Mouse (Mus musculus): ENCODE data around the gene Slc22a4. TPM values are rescaled to one million over a fixed set of nuclear protein-coding genes. Genes with fewer than 3 reads are reported as not detected.
A peak's percentile ranks its signal among the peaks of the same experiment; 100 is the strongest.

The Slc22a4 gene
- polyA plus RNA-seq, 1 experiment: 1.3 TPM

DNA sequence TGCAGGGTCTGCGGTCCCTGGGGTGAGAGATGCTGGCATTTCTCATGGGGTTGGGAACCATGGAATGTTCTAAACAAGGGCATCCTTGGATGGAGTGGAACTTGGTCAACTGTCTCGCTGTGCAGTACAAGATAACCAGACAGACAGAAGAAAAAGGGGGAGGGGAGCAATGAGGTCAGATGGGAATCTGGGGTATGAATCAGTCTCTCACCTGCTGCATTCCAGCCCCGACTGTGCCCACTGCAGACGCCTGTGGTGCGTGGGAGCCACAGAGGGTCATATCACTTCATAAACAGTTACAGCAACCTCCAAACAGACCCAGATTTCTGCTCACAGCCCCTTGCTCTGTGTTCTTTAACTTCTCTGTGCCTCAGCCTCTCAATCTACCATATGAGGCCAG is 38.5 kb upstream of the Slc22a4 start:
- TF ChIP-seq CTCF (IDR thresholded peaks at IDR 0.05; ENCODE audit: insufficient read depth, low read length): no peak
- no peak for TF ChIP-seq POLR2A (IDR thresholded peaks at IDR 0.05; ENCODE audit: borderline replicate concordance, extremely low read depth, low read depth, low read length)
- H3K4me3 ChIP-seq (replicated peaks; ENCODE audit: extremely low read depth, low read depth, low read length): no peak overlapping the region
- peaks cover 6% of the 10 kb centered on the region for H3K4me1 ChIP-seq (ENCODE audit: control insufficient read depth, insufficient read depth, low read length)
- DNase-seq: no peak
- 74% methylated on average over 5 of the region's 5 CpGs for WGBS

GRCm38 (mm10) chr11:54065915-54066178 is 38.0 kb upstream of the Slc22a4 start:
- DNase-seq: no peak
- peaks cover 6% of the 10 kb centered on the region for H3K4me1 ChIP-seq (ENCODE audit: control insufficient read depth, insufficient read depth, low read length)
- H3K4me3 ChIP-seq (replicated peaks; ENCODE audit: extremely low read depth, low read depth, low read length): no peak overlapping the region
- TF ChIP-seq POLR2A (IDR thresholded peaks at IDR 0.05; ENCODE audit: borderline replicate concordance, extremely low read depth, low read depth, low read length): no peak
- no peak for TF ChIP-seq CTCF (IDR thresholded peaks at IDR 0.05; ENCODE audit: insufficient read depth, low read length)
- 48% methylated on average over 4 of the region's 4 CpGs for WGBS

DNA sequence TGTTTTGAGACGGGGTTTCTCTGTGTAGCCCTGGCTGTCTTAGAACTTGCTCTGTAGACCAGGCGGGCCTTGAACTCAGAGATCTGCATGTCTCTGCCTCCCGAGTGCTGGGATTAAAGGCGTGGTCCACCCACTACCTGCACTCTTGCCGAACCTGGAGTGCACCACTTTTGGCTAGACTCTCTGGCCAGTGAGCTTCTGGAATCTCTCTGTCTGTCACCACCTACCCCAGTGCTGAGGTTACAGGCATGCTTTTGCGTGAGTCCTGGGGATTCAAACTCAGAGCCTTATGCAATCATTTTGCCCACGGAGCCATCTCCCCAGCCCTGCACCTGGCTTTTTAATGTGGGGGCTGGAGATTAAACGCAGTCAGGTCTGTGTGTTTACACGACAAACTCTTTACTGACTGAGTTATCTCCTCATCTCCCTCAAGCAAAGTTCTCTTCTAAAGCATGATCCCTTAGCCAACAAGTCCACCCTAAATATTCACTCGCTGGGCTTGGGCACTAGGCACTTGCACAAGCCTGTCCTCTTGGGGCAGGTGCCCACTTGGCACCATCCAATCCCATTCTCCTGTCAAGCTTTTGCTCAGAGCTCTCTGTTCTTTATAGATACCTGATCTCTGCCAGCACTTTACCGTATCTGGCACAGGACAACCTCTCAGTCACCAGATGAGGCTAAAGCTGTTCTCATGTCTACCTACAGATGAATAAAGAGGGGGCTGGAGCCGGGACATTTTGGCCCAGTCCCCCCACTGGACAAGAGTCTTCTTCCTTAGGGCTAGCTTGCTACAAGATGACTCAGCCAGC is 37.4 kb upstream of the Slc22a4 start:
- no peak overlapping the region for H3K4me3 ChIP-seq (replicated peaks; ENCODE audit: extremely low read depth, low read depth, low read length)
- 71% methylated on average over 12 of the region's 12 CpGs for WGBS
- H3K4me1 ChIP-seq (ENCODE audit: control insufficient read depth, insufficient read depth, low read length): peaks cover 9% of the 10 kb centered on the region
- DNase-seq: no peak
- TF ChIP-seq CTCF (IDR thresholded peaks at IDR 0.05; ENCODE audit: insufficient read depth, low read length) (no peak), POLR2A (IDR thresholded peaks at IDR 0.05; ENCODE audit: borderline replicate concordance, extremely low read depth, low read depth, low read length) (no peak)

DNA sequence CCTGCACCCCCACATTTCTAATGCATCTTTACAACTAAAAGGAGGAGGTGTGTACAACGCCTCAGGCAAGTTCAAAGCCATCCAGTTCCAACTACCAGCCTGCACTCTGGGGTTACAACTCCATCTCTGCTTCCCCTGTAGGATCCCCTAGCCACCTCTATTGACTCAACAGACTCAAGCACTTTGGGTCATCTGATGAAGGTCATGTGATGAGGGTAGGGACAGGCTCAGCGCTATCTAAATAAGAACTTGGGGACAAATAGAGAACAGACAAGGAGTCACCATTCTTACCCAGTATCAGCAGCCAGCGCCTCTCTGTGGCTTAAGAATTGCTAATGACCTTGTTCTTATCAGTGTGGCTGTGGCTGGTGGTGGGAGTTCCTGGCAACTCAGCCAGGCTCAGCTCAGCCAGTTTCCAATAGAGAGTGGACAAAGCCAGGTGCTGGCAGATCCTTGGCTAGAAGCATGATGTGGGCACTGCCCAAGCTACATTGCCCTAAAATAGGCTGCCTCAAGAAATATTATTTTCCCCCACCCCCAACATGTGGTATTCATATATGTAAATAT is 36.6 kb upstream of the Slc22a4 start:
- DNase-seq: no peak
- Histone ChIP-seq H3K4me1 (ENCODE audit: control insufficient read depth, insufficient read depth, low read length) (peaks cover 15% of the 10 kb centered on the region), H3K4me3 (replicated peaks; ENCODE audit: extremely low read depth, low read depth, low read length) (no peak overlapping the region)
- TF ChIP-seq POLR2A (IDR thresholded peaks at IDR 0.05; ENCODE audit: borderline replicate concordance, extremely low read depth, low read depth, low read length): no peak
- no peak for TF ChIP-seq CTCF (IDR thresholded peaks at IDR 0.05; ENCODE audit: insufficient read depth, low read length)
- 67% methylated on average over 3 of the region's 3 CpGs for WGBS

GRCm38 (mm10) chr11:54063472-54063775 is 35.5 kb upstream of the Slc22a4 start:
- peaks cover 11% of the 10 kb centered on the region for H3K4me1 ChIP-seq (ENCODE audit: control insufficient read depth, insufficient read depth, low read length)
- TF ChIP-seq CTCF (IDR thresholded peaks at IDR 0.05; ENCODE audit: insufficient read depth, low read length) (no peak), POLR2A (IDR thresholded peaks at IDR 0.05; ENCODE audit: borderline replicate concordance, extremely low read depth, low read depth, low read length) (no peak)
- no peak overlapping the region for H3K4me3 ChIP-seq (replicated peaks; ENCODE audit: extremely low read depth, low read depth, low read length)
- 86% methylated on average over 10 of the region's 10 CpGs for WGBS
- no peak for DNase-seq

DNA sequence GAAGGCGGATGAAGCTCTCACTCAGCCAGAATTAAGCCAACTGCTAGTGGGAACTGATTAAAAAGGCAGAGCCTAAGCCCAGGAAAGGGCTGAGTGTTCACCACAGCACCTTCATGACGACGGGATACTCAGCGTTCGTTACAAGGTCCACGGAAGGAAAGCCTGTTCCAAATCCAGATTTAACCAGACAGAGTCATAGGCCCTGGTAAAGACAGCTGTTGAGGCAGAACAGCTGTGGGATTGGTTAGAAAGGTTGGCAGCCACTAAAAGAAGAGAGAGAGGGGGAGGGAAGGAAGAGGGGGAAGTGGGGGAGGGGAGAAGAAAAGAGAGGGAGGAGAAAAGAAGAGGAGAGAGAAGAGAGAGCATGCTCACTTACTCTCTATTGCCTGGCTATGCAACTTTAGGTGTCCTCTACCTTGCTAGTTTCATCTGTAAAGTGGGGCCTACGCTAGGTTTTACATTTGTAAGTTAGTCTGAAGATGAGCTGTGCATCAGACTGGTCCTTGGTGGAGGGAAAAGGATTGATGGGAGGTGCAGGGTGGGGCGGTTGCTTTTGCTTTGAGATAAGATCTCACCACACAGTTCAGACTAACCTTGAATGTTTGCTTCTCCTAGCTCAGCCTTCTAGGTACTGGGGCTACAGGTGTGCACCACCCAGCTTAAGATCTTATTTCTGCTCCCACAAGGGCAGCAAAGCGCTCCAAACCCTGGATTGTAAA is 35.0 kb upstream of the Slc22a4 start:
- DNase-seq: no peak

GRCm38 (mm10) chr11:54062086-54062752 is 34.3 kb upstream of the Slc22a4 start:
- Histone ChIP-seq H3K4me1 (ENCODE audit: control insufficient read depth, insufficient read depth, low read length) (peaks cover 11% of the 10 kb centered on the region), H3K4me3 (replicated peaks; ENCODE audit: extremely low read depth, low read depth, low read length) (no peak overlapping the region)
- 50% methylated on average over 12 of the region's 12 CpGs for WGBS
- DNase-seq: peak; percentile 38
- TF ChIP-seq CTCF (IDR thresholded peaks at IDR 0.05; ENCODE audit: insufficient read depth, low read length): no peak
- TF ChIP-seq POLR2A (IDR thresholded peaks at IDR 0.05; ENCODE audit: borderline replicate concordance, extremely low read depth, low read depth, low read length): no peak

More for the DNA sequence above, 35.0 kb upstream of the Slc22a4 start:
- no peak for TF ChIP-seq POLR2A (IDR thresholded peaks at IDR 0.05; ENCODE audit: borderline replicate concordance, extremely low read depth, low read depth, low read length)
- TF ChIP-seq CTCF (IDR thresholded peaks at IDR 0.05; ENCODE audit: insufficient read depth, low read length): no peak
- WGBS: 65% methylated on average over 9 of the region's 9 CpGs
- H3K4me3 ChIP-seq (replicated peaks; ENCODE audit: extremely low read depth, low read depth, low read length): no peak overlapping the region
- H3K4me1 ChIP-seq (ENCODE audit: control insufficient read depth, insufficient read depth, low read length): peaks cover 11% of the 10 kb centered on the region

DNA sequence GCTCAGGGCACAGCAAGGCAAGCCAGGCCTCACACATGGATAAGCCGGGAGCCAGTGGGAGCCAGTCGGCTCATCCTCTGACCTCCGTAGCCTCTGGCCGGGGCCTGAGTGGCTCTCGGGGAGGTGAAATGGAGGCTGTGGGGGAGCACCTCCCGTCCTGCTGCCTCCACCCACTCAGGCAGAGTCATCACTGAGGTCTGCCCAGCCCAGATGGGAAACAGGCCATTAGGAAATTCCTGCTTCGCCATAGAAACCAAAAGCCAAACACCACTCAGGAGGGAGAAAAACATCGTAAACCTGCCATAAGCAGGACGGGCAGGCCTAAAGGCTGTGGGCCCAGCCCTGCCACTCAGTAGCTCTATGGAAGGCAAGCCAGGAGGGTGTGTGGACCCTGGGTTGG is 32.4 kb upstream of the Slc22a4 start:
- WGBS: 32% methylated on average over 9 of the region's 9 CpGs
- no peak overlapping the region for H3K4me3 ChIP-seq (replicated peaks; ENCODE audit: extremely low read depth, low read depth, low read length)
- peak; percentile 44 for DNase-seq
- TF ChIP-seq POLR2A (IDR thresholded peaks at IDR 0.05; ENCODE audit: borderline replicate concordance, extremely low read depth, low read depth, low read length) (no peak), CTCF (IDR thresholded peaks at IDR 0.05; ENCODE audit: insufficient read depth, low read length) (no peak)
- H3K4me1 ChIP-seq (ENCODE audit: control insufficient read depth, insufficient read depth, low read length): peaks cover 11% of the 10 kb centered on the region; the same call in 1 of the 2 replicates

- Histone ChIP-seq H3K4me1 (ENCODE audit: control insufficient read depth, insufficient read depth, low read length) (peaks cover 11% of the 10 kb centered on the region; the same call in 1 of the 2 replicates), H3K4me3 (replicated peaks; ENCODE audit: extremely low read depth, low read depth, low read length) (no peak overlapping the region)
- WGBS: 69% methylated on average over 1 of the region's 1 CpGs
- TF ChIP-seq CTCF (IDR thresholded peaks at IDR 0.05; ENCODE audit: insufficient read depth, low read length): no peak
- no peak for TF ChIP-seq POLR2A (IDR thresholded peaks at IDR 0.05; ENCODE audit: borderline replicate concordance, extremely low read depth, low read depth, low read length)
- DNase-seq: no peak
Observed at GRCm38 (mm10) chr11:54059526-54059925, 31.6 kb upstream of the Slc22a4 start.
